Mouse (Mus musculus) spleen, adult 2 months (tissue): Measurements from ENCODE around the gene Ndufv1.

Experiments used
- CTCF ChIP-seq: fragments of 200-500 bp; IDR thresholded peaks from 2 replicates; pipeline ENCODE4 v1.5.1; 2011; ENCODE audit warnings: mild to moderate bottlenecking, inconsistent platforms; ENCODE audit not compliant: insufficient read depth, insufficient read length, insufficient replicate concordance; ENCODE audit errors: extremely low read depth
- POLR2A ChIP-seq: fragments of 200-500 bp; IDR thresholded peaks from 2 replicates; pipeline ENCODE4 v1.6.1; 2011; ENCODE audit warnings: low read depth, low read length, inconsistent platforms

DNA sequence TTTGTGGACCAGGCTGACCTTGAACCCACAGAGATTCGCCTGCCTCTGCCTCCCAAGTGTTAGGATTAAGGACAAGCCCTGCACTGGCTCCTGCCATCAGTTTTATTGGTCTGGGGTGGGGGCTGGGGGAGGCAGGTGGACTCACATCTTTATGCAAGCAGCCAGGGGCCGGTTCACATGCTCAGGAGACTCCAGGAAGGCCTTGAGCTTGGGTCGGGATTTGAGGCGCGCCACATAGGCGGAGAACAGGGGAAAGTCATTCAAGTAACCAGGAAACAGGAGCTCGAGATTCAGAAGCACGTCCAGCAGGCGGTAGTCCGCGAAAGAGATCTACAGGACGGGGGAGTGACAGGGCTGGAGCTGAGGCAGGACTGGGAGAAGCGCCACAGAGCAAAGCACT, 44.8 kb upstream of the Ndufv1 start:
- TF ChIP-seq CTCF (no peak), POLR2A (no peak)
